ENCODE assay signal across 10 mouse cellular contexts in genomic region chr14:21706759-21707571, GRCm38 (mm10). TPM values are rescaled to one million over a fixed set of nuclear protein-coding genes. Genes with fewer than 3 reads are reported as not detected.
DNase-seq lines count a peak whose midpoint lies in the region; ATAC-seq and TF ChIP-seq lines count a peak whose summit lies in the region.
"Had no signal": no experiment of that assay in that cellular context is flagged by ENCODE, and none has a peak within 500 bp of the region (broad histone marks: within the 10 kb centered on the region; RNA-seq: fewer than 3 reads in every experiment).

No protein-coding gene starts in this region.

- no peak for TF ChIP-seq EP300 in heart, postnatal 0 days (IDR thresholded peaks at IDR 0.05; ENCODE audit: low read depth)

- no peak for TF ChIP-seq CTCF in kidney, adult 2 months (conservative IDR thresholded peaks at IDR 0.05; ENCODE audit: insufficient read depth, insufficient read length, low read depth, low read length)
- TF ChIP-seq CTCF in heart, postnatal 0 days (IDR thresholded peaks at IDR 0.05; ENCODE audit: low read depth): no peak

- 76% methylated on average over 12 of the region's 12 CpGs for WGBS in kidney, adult 2 months
- 48% methylated on average over 12 of the region's 12 CpGs for WGBS in forebrain, embryonic 14.5 days
- WGBS in heart, postnatal 0 days: 47% methylated on average over 12 of the region's 12 CpGs

- ATAC-seq in forebrain, embryonic 14.5 days: peak; percentile 69; the same call in 1 of the 2 replicates
- ATAC-seq in heart, postnatal 0 days (ENCODE audit: insufficient read depth, low read depth): peak; percentile 46
- ATAC-seq: Patski had no signal

- intact Hi-C loops in left cerebral cortex, postnatal 14 days (cut with DNase I): no loop called here

- no peaks in the 10 kb centered on the region for H3K27me3 ChIP-seq in kidney, adult 2 months (replicated peaks; ENCODE audit: control insufficient read depth, insufficient read depth, low read length)
- no peaks in the 10 kb centered on the region for H3K27me3 ChIP-seq in forebrain, embryonic 14.5 days (replicated peaks; ENCODE audit: control insufficient read depth, insufficient read depth, low read length)
- no peaks in the 10 kb centered on the region for H3K27me3 ChIP-seq in heart, postnatal 0 days (ENCODE audit: control insufficient read depth, insufficient read depth, low read length)
- peaks cover 32% of the 10 kb centered on the region for H3K27me3 ChIP-seq in megakaryocyte, embryonic 14.5 days (replicated peaks)
- H3K27me3 ChIP-seq: liver, embryonic 13.5 days; Patski had no signal

- no peak for TF ChIP-seq POLR2A in kidney, adult 2 months (IDR thresholded peaks at IDR 0.05; ENCODE audit: low read depth, low read length)

- H3K9ac ChIP-seq in forebrain, embryonic 14.5 days (ENCODE audit: low read length): no peak overlapping the region
- no peak overlapping the region for H3K9ac ChIP-seq in heart, postnatal 0 days (replicated peaks; ENCODE audit: low read depth, low read length)
- H3K9ac ChIP-seq: liver, embryonic 13.5 days had no signal

- no peak overlapping the region for H3K4me3 ChIP-seq in kidney, adult 2 months (ENCODE audit: insufficient read depth, low read depth, low read length)
- no peak overlapping the region for H3K4me3 ChIP-seq in forebrain, embryonic 14.5 days (ENCODE audit: low read depth, low read length)
- no peak overlapping the region for H3K4me3 ChIP-seq in heart, postnatal 0 days (ENCODE audit: low read depth, low read length)
- peak overlapping the region; percentile 60 for H3K4me3 ChIP-seq in megakaryocyte, embryonic 14.5 days (replicated peaks)
- H3K4me3 ChIP-seq: liver, embryonic 13.5 days had no signal

- no peaks in the 10 kb centered on the region for H3K36me3 ChIP-seq in kidney, adult 2 months (ENCODE audit: control insufficient read depth, insufficient read depth, low read length)
- H3K36me3 ChIP-seq in forebrain, embryonic 14.5 days (ENCODE audit: control insufficient read depth, insufficient read depth, low read length): no peaks in the 10 kb centered on the region
- no peaks in the 10 kb centered on the region for H3K36me3 ChIP-seq in heart, postnatal 0 days (replicated peaks; ENCODE audit: control insufficient read depth, insufficient read depth, low read length)
- no peaks in the 10 kb centered on the region for H3K36me3 ChIP-seq in megakaryocyte, embryonic 14.5 days (replicated peaks; ENCODE audit: low read length)
- H3K36me3 ChIP-seq: liver, embryonic 13.5 days had no signal

- no peaks in the 10 kb centered on the region for H3K9me3 ChIP-seq in forebrain, embryonic 14.5 days (replicated peaks; ENCODE audit: control insufficient read depth, low read length)
- no peaks in the 10 kb centered on the region for H3K9me3 ChIP-seq in heart, postnatal 0 days (replicated peaks; ENCODE audit: control insufficient read depth, low read length)
- no peaks in the 10 kb centered on the region for H3K9me3 ChIP-seq in megakaryocyte, embryonic 14.5 days
- H3K9me3 ChIP-seq: liver, embryonic 13.5 days had no signal

- no peak overlapping the region for H3K27ac ChIP-seq in kidney, adult 2 months (ENCODE audit: insufficient read depth, low read depth, low read length)
- H3K27ac ChIP-seq in forebrain, embryonic 14.5 days (ENCODE audit: low read depth, low read length): peak overlapping the region; percentile 73; the same call in 1 of the 2 replicates
- peak overlapping the region; percentile 68 for H3K27ac ChIP-seq in heart, postnatal 0 days (ENCODE audit: low read depth)
- H3K27ac ChIP-seq: liver, embryonic 13.5 days had no signal

- no peak overlapping the region for H3K4me2 ChIP-seq in forebrain, embryonic 14.5 days (ENCODE audit: low read length)
- no peak overlapping the region for H3K4me2 ChIP-seq in heart, postnatal 0 days (ENCODE audit: low read depth, low read length)
- H3K4me2 ChIP-seq: liver, embryonic 13.5 days had no signal

- DNase-seq in kidney, postnatal 4 days: peak; percentile 24 to 43
- DNase-seq in kidney, adult 2 months: no peak
- peak; percentile 78 for DNase-seq in forebrain, embryonic 14.5 days (ENCODE audit: low spot score)
- no peak for DNase-seq in heart, postnatal 0 days (ENCODE audit: low spot score)
- DNase-seq in left cerebral cortex, postnatal 14 days (ENCODE audit: low spot score in 2 of 2): peak; percentile 66 to 79
- DNase-seq in c-Kit-positive CD71-positive TER-119-positive erythroid progenitor cells, embryonic 14.5 days (ENCODE audit: low spot score): no peak
- DNase-seq in urinary bladder, postnatal 10 days (ENCODE audit: low spot score): no peak
- DNase-seq: liver, embryonic 13.5 days had no signal

- no peaks in the 10 kb centered on the region for H3K4me1 ChIP-seq in kidney, adult 2 months (ENCODE audit: control insufficient read depth, insufficient read depth, low read length)
- peaks cover 4% of the 10 kb centered on the region; the same call in 1 of the 2 replicates for H3K4me1 ChIP-seq in forebrain, embryonic 14.5 days (ENCODE audit: control insufficient read depth, insufficient read depth, low read length)
- peaks cover 29% of the 10 kb centered on the region for H3K4me1 ChIP-seq in heart, postnatal 0 days (ENCODE audit: control insufficient read depth, insufficient read depth)
- peaks cover 58% of the 10 kb centered on the region for H3K4me1 ChIP-seq in megakaryocyte, embryonic 14.5 days

RNA-seq across cellular contexts. Expression of gene Dupd1, which starts 7.4 kb away (rescaled TPM):
- 0.11 and 0.52 TPM in 2 replicates for polyA plus RNA-seq in kidney, adult 2 months (2012; rRNA removed)
- not detected in 2 replicates for polyA plus RNA-seq in forebrain, embryonic 14.5 days (2014; fragmentation: Nextera tagmentation; extraction: Ambion mirVana)
- not detected in 2 replicates for total RNA-seq in heart, postnatal 0 days (2014; rRNA removed; ENCODE audit: low replicate concordance)
- polyA plus RNA-seq in heart, postnatal 0 days (2015; fragmentation: Nextera tagmentation; extraction: Ambion mirVana): 0.15 TPM in 2 replicates
- not detected for total RNA-seq in left cerebral cortex, postnatal 14 days (2021)
- not detected in 2 replicates for polyA plus RNA-seq in megakaryocyte, embryonic 14.5 days (2012; ENCODE audit: insufficient read depth, low replicate concordance)
- polyA plus RNA-seq: liver, embryonic 13.5 days; Patski had no signal

RNA-seq across cellular contexts. Expression of gene Samd8, which starts 43.4 kb away (rescaled TPM):
- 21.1 and 23.9 TPM in 2 replicates for polyA plus RNA-seq in kidney, adult 2 months (2012; rRNA removed)
- 18.9 and 25.4 TPM in 2 replicates for polyA plus RNA-seq in forebrain, embryonic 14.5 days (2014; fragmentation: Nextera tagmentation; extraction: Ambion mirVana)
- 17.3 and 20.9 TPM in 2 replicates for total RNA-seq in heart, postnatal 0 days (2014; rRNA removed; ENCODE audit: low replicate concordance)
- polyA plus RNA-seq in heart, postnatal 0 days (2015; fragmentation: Nextera tagmentation; extraction: Ambion mirVana): 7.3 and 8.3 TPM in 2 replicates
- total RNA-seq in left cerebral cortex, postnatal 14 days (2021): 10 to 100 TPM; 89.7 to 97.2 TPM
- polyA plus RNA-seq in megakaryocyte, embryonic 14.5 days (2012; ENCODE audit: insufficient read depth, low replicate concordance): 1.7 and 4.1 TPM in 2 replicates

RNA-seq across cellular contexts. Expression of gene Dusp13, which starts 44.0 kb away (rescaled TPM):
- 1.1 and 1.8 TPM in 2 replicates for polyA plus RNA-seq in kidney, adult 2 months (2012; rRNA removed)
- not detected in 2 replicates for polyA plus RNA-seq in forebrain, embryonic 14.5 days (2014; fragmentation: Nextera tagmentation; extraction: Ambion mirVana)
- total RNA-seq in heart, postnatal 0 days (2014; rRNA removed; ENCODE audit: low replicate concordance): not detected in 2 replicates
- not detected in 2 replicates for polyA plus RNA-seq in heart, postnatal 0 days (2015; fragmentation: Nextera tagmentation; extraction: Ambion mirVana)
- total RNA-seq in left cerebral cortex, postnatal 14 days (2021): under 1 TPM in 1 of 2 experiments, not detected in 1; 0.61 TPM
- 0.25 TPM in 1 of 2 replicates, not detected in the other for polyA plus RNA-seq in megakaryocyte, embryonic 14.5 days (2012; ENCODE audit: insufficient read depth, low replicate concordance)
- polyA plus RNA-seq: liver, embryonic 13.5 days had no signal

Comparison
In these comparisons a context has a peak if more than half of its experiments do, and no peak if none do; other contexts are left out.
1. DNase-seq: peak in kidney, postnatal 4 days (2 of 2), forebrain, embryonic 14.5 days (single experiment) and left cerebral cortex, postnatal 14 days (2 of 2); none in kidney, adult 2 months (single experiment), heart, postnatal 0 days (single experiment), c-Kit-positive CD71-positive TER-119-positive erythroid progenitor cells, embryonic 14.5 days (single experiment) and urinary bladder, postnatal 10 days (single experiment).